ENCODE assay signal across 9 mouse cellular contexts in genomic region chr1:134719718-134720304, GRCm38 (mm10).
DNase-seq lines count a peak whose midpoint lies in the region; ATAC-seq and TF ChIP-seq lines count a peak whose summit lies in the region.
"Had no signal": no experiment of that assay in that cellular context is flagged by ENCODE, and none has a peak within 500 bp of the region (broad histone marks: within the 10 kb centered on the region; RNA-seq: fewer than 3 reads in every experiment).

No protein-coding gene starts in this region.

- H3K27ac ChIP-seq in kidney, embryonic 15.5 days, result 0 out of 2 replicates have a peak overlapping the region, but pooled peaks have one; percentile 37
- no peak overlapping the region for H3K27ac ChIP-seq in bone marrow macrophage, adult 2 months (ENCODE audit: insufficient read depth, low read depth, low read length)
- H3K27ac ChIP-seq in midbrain, embryonic 14.5 days (replicated peaks; ENCODE audit: low read depth, low read length), result no peak overlapping the region

- H3K9ac ChIP-seq in kidney, embryonic 15.5 days, result no peak overlapping the region
- H3K9ac ChIP-seq in midbrain, embryonic 14.5 days (replicated peaks; ENCODE audit: low read length), result 0 out of 2 replicates have a peak overlapping the region, but pooled peaks have one; percentile 12

- H3K27me3 ChIP-seq in kidney, embryonic 15.5 days, result no peaks in the 10 kb centered on the region
- no peaks in the 10 kb centered on the region for H3K27me3 ChIP-seq in midbrain, embryonic 14.5 days (ENCODE audit: control insufficient read depth, insufficient read depth, low read length)

- H3K36me3 ChIP-seq in kidney, embryonic 15.5 days, result no peaks in the 10 kb centered on the region
- H3K36me3 ChIP-seq in midbrain, embryonic 14.5 days (ENCODE audit: control insufficient read depth, insufficient read depth, low read length), result no peaks in the 10 kb centered on the region

- ATAC-seq in kidney, embryonic 15.5 days (replicated peaks; ENCODE audit: low FRiP score), result peak; percentile 70
- no peak for ATAC-seq in midbrain, embryonic 14.5 days (ENCODE audit: low FRiP score, low TSS enrichment)
- no peak for ATAC-seq in erythroblast, adult 5-6 weeks (replicated peaks; ENCODE audit: low FRiP score, poor library complexity, severe bottlenecking)

- DNase-seq in cerebellum, adult 18-20 months, result peak; percentile 45 to 55
- DNase-seq in cerebellum, postnatal 4 days (ENCODE audit: low spot score in 2 of 2), result no peak
- no peak for DNase-seq in kidney, adult 8-10 months
- no peak for DNase-seq in midbrain, embryonic 14.5 days
- no peak for DNase-seq in embryo, embryonic 11 days
- DNase-seq: kidney, postnatal 14 days had no signal

- no peaks in the 10 kb centered on the region for H3K9me3 ChIP-seq in kidney, embryonic 15.5 days (replicated peaks)
- no peaks in the 10 kb centered on the region for H3K9me3 ChIP-seq in midbrain, embryonic 14.5 days (ENCODE audit: control insufficient read depth, low read length)

- peaks cover 24% of the 10 kb centered on the region for H3K4me1 ChIP-seq in kidney, embryonic 15.5 days
- H3K4me1 ChIP-seq in bone marrow macrophage, adult 2 months (ENCODE audit: control insufficient read depth, insufficient read depth, low read length), result 0 out of 2 replicates have a peak, but pooled peaks cover 4% of the 10 kb centered on the region
- H3K4me1 ChIP-seq in midbrain, embryonic 14.5 days (ENCODE audit: control insufficient read depth, insufficient read depth, low read length), result peaks cover 12% of the 10 kb centered on the region; the same call in 1 of the 2 replicates

- TF ChIP-seq CTCF in bone marrow macrophage, adult 2 months (IDR thresholded peaks at IDR 0.05; ENCODE audit: low read depth, low read length), result no peak

- no peak for TF ChIP-seq POLR2A in bone marrow macrophage, adult 2 months (IDR thresholded peaks at IDR 0.05; ENCODE audit: borderline replicate concordance, low read depth, low read length)

- H3K4me3 ChIP-seq in kidney, embryonic 15.5 days (replicated peaks), result no peak overlapping the region
- peak overlapping the region; percentile 12; the same call in 1 of the 2 replicates for H3K4me3 ChIP-seq in bone marrow macrophage, adult 2 months (ENCODE audit: insufficient read depth, low read length)
- no peak overlapping the region for H3K4me3 ChIP-seq in midbrain, embryonic 14.5 days (replicated peaks; ENCODE audit: low read depth, low read length)

- no peak overlapping the region for H3K4me2 ChIP-seq in kidney, embryonic 15.5 days
- H3K4me2 ChIP-seq in midbrain, embryonic 14.5 days (ENCODE audit: low read length), result no peak overlapping the region

- WGBS in kidney, embryonic 15.5 days, result 50% methylated on average over 12 of the region's 12 CpGs
- WGBS in midbrain, embryonic 14.5 days, result 53% methylated on average over 12 of the region's 12 CpGs

Comparison
In these comparisons a context has a peak if more than half of its experiments do, and no peak if none do; other contexts are left out.
1. DNase-seq: peak in cerebellum, adult 18-20 months (2 of 2); none in cerebellum, postnatal 4 days (0 of 2), kidney, adult 8-10 months (0 of 2), midbrain, embryonic 14.5 days (single experiment) and embryo, embryonic 11 days (single experiment).